Mouse (Mus musculus): Measurements from ENCODE around the gene Cib1. TPM values are rescaled to one million over a fixed set of nuclear protein-coding genes. Genes with fewer than 3 reads are reported as not detected.

The Cib1 gene
- polyA plus RNA-seq, 1 experiment from 2014 or later = 79.6 TPM

Other genes starting within 250 kb of the Cib1 start
- 37.5 and 39.3 TPM in 2 replicates for gene Zfp710, start 208.0 kb downstream of the Cib1 start, polyA plus RNA-seq (2016; fragmentation: Nextera tagmentation; extraction: Ambion mirVana)
- gene Idh2, start 117.4 kb downstream of the Cib1 start, polyA plus RNA-seq (2016; fragmentation: Nextera tagmentation; extraction: Ambion mirVana) = 429 and 446 TPM in 2 replicates
- gene Sema4b, start 46.0 kb downstream of the Cib1 start, polyA plus RNA-seq (2016; fragmentation: Nextera tagmentation; extraction: Ambion mirVana) = 14.0 and 17.5 TPM in 2 replicates
- 6.2 and 6.5 TPM in 2 replicates for gene Gdpgp1, start 52 bp upstream of the Cib1 start, polyA plus RNA-seq (2016; fragmentation: Nextera tagmentation; extraction: Ambion mirVana)
- gene Ttll13, start 13.6 kb upstream of the Cib1 start, polyA plus RNA-seq (2016; fragmentation: Nextera tagmentation; extraction: Ambion mirVana) = 0.70 and 0.98 TPM in 2 replicates
- gene Ngrn, start 28.4 kb upstream of the Cib1 start, polyA plus RNA-seq (2016; fragmentation: Nextera tagmentation; extraction: Ambion mirVana) = 40.4 and 47.4 TPM in 2 replicates
- 16.6 and 19.6 TPM in 2 replicates for gene Vps33b, start 36.8 kb upstream of the Cib1 start, polyA plus RNA-seq (2016; fragmentation: Nextera tagmentation; extraction: Ambion mirVana)
- gene Prc1, start 61.6 kb upstream of the Cib1 start, polyA plus RNA-seq (2016; fragmentation: Nextera tagmentation; extraction: Ambion mirVana) = 175 and 232 TPM in 2 replicates
- gene Rccd1, start 91.6 kb upstream of the Cib1 start, polyA plus RNA-seq (2016; fragmentation: Nextera tagmentation; extraction: Ambion mirVana) = 12.2 and 12.9 TPM in 2 replicates
- 46.2 and 54.6 TPM in 2 replicates for gene Unc45a, start 108.2 kb upstream of the Cib1 start, polyA plus RNA-seq (2016; fragmentation: Nextera tagmentation; extraction: Ambion mirVana)
- gene Hddc3, start 110.3 kb upstream of the Cib1 start, polyA plus RNA-seq (2016; fragmentation: Nextera tagmentation; extraction: Ambion mirVana) = 19.6 and 26.3 TPM in 2 replicates
- 17.7 TPM in 2 replicates for gene Man2a2, start 138.6 kb upstream of the Cib1 start, polyA plus RNA-seq (2016; fragmentation: Nextera tagmentation; extraction: Ambion mirVana)
- 10.4 and 11.6 TPM in 2 replicates for gene Fes, start 155.1 kb upstream of the Cib1 start, polyA plus RNA-seq (2016; fragmentation: Nextera tagmentation; extraction: Ambion mirVana)
- gene Furin, start 172.6 kb upstream of the Cib1 start, polyA plus RNA-seq (2016; fragmentation: Nextera tagmentation; extraction: Ambion mirVana) = 4.6 and 5.2 TPM in 2 replicates